Mouse (Mus musculus) kidney, adult 18-20 months (tissue): ENCODE results near the gene Tmem82.
"Not testable (repeated sequence)": the region's sequence is repeated elsewhere in the genome, so short reads cannot be mapped to it uniquely, and the experiment has no call there.

Experiments
- DNase-seq: peaks from one replicate; pipeline ENCODE4 v3.0.0; 2021

The Tmem82 gene

DNA sequence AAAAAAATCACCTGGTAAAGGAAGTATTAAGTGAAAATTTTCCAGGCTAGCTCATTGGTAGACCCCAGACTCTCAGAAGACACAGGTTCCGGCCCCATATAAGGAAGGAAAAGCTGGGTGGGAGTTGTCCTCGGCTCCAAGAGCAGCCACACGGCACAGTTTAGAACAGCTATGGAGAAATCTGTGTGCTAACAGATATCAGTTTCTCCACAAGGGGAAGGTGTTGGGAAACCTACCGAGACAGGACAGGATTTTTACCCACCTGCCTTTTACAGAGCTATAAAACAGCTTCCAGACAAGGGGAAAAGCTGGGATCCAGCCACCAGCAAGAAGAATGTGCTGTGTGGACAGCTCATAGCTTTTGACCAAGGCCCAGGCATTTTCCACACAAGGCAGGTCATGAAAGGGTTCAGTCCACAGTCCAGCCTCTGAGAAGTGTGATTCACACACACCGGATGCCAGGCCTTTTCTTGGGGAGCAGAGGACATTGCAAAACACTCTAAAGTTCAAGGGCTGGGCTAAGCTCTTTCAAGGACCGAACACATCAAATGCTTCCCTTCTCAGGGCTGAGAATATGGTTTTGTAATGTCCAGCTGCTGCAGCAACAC is 45.0 kb downstream of the Tmem82 start:
- DNase-seq: peak; percentile 77

DNA sequence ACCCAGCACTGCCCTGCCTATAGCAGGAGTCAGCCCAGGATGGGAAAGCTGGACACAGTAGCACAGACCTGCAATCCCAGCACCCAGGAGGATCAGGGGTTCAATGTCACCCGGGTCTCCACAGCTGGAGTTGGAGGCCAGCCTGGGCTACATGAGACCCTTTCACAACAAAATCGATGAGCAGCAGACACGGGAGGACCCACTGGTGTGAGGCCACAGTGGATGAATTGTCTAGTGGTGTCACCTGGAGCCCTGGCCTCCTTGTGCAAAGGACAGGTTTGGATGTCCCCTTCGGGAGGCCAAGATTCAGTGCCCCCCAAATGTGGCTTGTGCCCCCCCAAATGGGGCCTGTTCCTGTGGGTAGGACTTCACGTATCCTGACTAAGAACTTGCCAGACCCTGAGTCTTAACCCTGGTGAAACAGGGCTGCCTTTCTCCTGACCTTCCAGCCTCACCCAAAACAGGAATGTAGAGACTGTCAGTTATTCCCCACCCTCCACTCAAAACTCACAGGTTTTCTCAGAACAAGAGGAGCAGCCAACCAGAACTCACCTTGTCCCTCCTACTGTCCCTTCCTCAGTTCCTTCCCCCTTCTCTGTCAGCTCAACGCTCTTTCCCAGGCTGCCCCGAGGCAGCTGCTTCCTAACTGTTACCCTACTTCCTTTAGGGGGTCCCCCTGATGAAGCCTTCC is 45.6 kb downstream of the Tmem82 start:
- no peak for DNase-seq

DNA sequence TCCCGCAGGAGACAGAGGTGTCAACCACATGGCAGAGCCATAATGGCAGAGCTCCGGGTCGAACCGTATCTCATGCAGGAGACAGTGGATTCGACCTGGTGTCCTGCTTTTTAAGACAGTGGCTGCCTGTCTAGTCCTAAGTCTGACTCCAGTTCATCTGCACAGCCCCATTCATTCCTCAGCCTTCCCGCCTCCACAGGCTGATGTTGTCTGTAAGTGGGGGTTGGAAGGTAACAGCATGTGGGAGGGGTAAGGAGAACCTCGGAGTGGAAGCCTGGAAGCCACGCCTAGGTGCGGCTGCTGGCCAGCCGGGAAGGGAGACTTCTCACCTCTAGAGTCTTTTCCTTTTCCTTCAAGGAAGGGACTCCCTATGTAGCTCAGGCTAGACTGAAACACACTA is 46.5 kb downstream of the Tmem82 start:
- peak; percentile 41 for DNase-seq

DNA sequence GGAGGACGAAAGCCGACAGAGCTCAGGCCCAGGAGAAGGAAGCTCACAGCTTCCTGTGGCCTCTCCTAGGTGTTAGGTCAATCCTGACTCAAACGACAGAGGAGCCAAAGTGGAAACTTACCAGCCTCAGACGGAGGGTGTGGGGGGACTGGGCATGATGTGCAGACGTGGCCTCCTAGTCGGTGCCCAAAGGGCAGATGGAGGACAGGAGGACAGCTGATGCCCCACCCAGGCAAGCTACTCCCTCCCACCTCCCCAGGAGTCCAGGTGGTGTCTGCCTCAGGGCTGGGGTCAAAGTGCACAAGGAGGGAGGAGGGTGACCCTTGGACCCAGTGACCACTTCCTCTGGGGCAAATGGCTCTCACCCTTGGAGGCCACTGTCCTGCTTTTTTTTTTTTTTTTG is 47.1 kb downstream of the Tmem82 start:
- peak; percentile 87 for DNase-seq

DNA sequence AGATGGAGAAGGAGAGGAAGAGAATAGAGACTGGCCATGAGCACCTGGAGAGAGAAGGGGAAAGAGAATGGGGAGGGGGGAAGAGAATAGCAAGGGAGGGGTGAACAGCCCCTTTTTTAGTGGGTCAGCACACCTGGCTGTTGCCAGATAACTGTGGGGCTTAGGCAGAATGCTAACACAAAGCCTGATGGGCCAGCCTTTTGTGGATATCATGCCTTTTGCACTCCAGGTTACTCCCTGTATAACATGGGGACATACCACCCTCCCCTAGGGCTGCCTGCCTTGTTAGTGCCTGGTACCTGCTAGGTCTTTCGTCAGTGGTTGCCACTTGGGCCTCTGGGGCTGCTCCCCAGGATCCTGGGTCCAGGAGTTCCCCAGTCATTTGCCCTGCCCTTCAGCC is 47.6 kb downstream of the Tmem82 start:
- no peak for DNase-seq

DNA sequence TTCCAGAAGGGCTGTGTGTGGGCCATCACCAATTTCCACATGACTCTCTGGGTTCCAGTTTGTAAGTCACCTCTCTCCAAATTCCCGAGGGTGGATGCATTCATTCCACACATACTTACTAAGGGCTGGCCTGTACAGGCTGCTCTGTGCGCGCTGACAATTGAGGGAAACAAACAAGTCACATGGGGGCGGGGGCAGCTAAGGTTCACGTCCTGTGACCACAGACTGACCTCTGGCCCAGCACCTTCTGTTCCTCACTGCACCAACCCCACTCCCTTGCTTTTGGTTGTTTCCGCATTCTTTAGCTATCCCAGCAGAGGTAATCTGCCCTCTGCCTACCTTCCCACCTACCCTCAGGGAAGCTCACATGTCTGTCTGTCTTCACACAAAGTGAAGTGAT is 48.4 kb downstream of the Tmem82 start:
- DNase-seq: peak; percentile 89

DNA sequence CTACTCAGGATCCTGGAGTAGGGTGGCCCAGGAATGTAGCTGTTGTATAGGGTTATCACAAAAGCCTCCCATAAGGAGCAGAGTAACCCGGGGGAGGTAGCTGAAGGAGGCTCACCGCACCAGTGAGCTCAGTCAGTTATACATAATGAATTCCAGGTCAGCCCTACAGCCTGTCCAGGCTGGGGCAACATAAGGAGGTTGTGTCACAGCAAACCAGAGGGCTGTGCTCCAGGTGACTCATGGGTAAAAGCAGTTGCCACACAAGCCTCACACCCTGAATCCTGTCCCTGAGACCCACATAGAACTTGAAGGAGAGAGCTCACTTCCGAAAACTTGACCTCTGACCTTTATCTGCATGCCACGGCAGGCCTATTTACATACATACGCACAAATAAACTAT is 49.5 kb downstream of the Tmem82 start:
- no peak for DNase-seq

DNA sequence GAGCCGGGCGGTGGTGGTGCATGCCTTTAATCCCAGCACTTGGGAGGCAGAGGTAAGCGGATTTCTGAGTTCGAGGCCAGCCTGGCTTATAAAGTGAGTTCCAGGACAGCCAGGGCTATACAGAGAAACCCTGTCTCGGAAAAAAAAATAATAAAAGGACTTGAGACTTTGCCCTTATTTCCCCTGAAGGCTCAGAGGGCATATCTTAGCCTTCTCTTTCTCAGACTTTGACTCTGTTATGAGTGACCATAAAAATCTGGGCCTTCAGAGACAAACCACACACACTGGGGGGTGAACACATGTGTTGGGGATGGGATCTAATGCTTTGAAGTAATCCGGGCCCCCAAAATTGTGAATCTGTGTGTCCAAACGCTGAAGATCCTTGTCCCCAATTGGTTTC is 51.3 kb downstream of the Tmem82 start:
- not testable (repeated sequence) for DNase-seq

DNA sequence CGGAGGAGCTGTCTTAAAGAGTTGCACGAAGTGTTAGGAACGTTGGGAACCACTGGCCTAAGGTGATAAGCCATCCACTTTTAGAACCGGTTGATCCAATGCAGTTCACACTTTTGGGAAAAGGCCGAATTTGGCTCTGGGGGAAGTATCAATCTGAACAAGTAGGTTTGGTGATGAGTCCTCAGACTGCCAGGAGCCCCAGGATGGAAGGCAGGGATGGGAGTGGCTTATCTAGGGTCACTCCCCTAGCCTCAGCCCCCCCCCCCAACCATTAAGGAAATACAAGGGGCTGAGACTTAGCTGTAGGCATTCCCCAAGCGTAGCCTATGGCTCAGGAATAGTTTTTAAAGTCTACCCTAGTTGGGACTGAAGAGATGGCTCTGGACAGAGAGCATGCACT is 52.2 kb downstream of the Tmem82 start:
- no peak for DNase-seq

DNA sequence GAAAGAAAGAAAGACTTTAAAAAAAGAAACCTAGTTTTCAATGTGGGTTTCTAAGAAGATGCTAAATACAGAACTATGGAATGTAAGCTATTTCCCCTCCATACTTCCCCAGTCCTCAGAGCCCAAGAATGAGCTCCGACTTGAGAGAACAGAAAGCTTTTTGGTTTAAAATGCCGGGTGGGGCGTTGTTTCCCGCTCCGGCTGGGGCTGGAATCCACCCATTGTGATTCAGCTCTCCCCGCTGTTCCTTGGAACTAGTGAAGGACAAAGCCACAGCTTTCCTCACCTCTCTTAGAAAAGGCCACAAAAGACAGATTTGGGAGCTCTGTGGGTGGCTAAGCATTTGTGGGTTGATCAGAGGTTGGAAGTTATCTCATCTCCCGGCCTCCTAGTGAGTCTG is 53.1 kb downstream of the Tmem82 start:
- no peak for DNase-seq

DNA sequence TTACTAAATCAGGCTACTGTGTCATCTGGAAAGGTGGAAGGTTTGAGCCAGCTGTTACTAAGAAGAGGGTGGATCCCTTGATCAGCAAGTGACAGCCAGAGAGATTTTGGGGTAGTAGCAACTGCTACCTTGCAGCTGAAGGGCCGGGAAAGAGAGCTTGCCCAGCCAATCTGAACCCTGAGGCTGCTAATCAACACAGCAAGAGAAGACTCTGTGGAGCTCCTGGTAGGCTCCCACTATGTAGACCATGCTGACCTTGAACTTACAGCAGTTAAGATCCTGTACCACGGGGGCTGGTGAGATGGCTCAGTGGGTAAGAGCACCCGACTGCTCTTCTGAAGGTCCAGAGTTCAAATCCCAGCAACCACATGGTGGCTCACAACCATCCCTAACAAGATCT is 53.8 kb downstream of the Tmem82 start:
- no peak for DNase-seq

DNA sequence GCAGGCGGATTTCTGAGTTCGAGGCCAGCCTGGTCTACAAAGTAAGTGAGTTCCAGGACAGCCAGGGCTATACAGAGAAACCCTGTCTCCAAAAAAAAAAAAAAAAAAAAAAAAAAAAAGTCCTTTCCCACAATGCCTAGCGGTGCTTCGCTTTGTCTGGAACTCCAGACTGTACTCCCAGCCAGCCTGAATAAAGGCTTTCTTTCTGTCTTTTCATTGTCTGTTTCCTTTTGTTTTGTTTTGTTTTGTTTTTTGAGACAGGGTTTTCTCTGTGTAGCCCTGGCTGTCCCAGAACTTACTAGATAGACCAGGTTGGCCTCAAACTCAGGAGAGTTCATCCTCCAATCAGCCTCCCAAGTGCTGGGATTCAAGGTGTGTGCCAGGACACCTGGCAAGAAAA is 54.2 kb downstream of the Tmem82 start:
- DNase-seq: no peak
